Mouse (Mus musculus) C2C12 (cell line): ENCODE measurements around the gene Agr2.

Experiments
- CTCF ChIP-seq: IDR thresholded peaks from one replicate; pipeline ENCODE4 v1.5.1; 2011; ENCODE audit not compliant: control insufficient read depth, insufficient read depth, insufficient read length
- MYOG ChIP-seq: IDR thresholded peaks from one replicate; pipeline ENCODE4 v1.6.1; 2011; ENCODE audit not compliant: control insufficient read depth, insufficient read length; ENCODE audit errors: extremely low read depth

DNA sequence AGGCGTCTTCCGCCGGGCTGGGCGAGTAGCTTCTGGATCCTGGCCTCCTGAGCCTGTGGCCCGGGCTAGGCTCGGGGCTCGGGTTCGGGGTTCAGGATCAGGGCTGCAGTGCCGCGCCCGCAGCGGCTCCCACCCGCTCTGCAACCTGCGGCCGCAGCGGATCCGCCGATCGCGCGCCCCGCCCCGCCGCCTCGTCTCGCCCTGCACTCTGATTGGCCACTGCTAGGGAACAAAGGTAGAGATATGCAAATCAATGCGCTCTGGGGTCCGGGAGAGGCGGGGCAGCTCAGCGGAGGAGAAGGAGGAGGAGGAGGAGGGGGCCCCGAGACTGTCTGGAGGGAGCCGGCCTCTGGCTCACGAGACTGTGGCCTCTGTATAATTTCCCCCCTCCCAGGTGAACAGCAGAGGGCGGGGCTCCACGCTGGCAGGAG lies 49.7 kb downstream of the Agr2 start, which contains the start of gene Tspan13:
- TF ChIP-seq CTCF (no peak), MYOG (no peak)
